Mouse (Mus musculus) retina, embryonic 14.5 days (tissue): ENCODE measurements around the gene Serpina1c.
"Not testable (repeated sequence)": the region's sequence is repeated elsewhere in the genome, so short reads cannot be mapped to it uniquely, and the experiment has no call there.

Source experiments
- DNase-seq: peaks from one replicate; pipeline ENCODE4 v3.0.0-alpha.2; 2015; ENCODE audit warnings: low spot score

Serpina1c gene

DNA sequence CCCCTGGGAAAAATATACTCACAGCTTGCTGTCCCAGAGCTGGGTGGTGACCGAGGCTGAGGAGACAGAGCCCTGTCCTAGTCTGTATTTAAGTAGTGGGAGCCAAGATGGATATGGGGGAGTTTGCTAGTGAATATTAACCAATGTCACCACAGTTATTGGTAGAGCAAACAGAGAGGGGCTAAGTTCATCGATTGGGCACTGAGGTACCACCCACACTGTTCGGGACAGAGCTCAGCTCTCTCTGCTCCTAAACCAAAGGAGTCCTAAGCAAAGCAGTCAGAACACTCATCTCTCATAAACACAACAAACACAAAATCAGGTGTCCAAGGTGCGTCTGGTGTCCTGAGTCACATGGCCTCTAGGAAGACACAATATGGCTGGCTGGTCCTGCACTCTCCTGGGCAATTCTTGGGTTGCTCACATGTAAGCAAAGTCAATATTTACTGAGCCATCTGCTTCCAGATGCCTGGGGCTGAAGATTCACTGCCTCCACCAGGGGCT, at the start of gene Serpina1c:
TSS of gene Serpina1c (minus strand) at position 51 of the 504 bp plus-strand sequence.
- not testable (repeated sequence) for DNase-seq

DNA sequence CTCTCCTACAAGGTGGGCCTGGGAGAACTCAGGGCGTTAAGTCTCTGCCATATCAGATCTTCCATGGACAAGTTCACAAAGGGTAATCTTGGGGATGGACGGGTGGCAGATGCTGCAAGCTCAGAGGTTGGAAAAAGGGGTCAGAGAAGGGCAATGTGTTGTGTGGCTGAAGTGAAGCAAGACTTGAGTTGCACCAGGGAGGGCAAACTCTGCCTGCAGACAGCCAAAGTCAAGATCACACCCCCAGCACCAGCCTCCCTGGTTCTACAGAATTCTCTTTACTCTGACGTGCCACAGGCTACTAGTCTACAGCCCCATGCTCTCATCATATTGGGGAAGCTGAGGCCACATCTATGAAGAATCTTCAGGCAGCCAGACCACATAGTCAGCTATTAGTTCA, 48.3 kb upstream of the Serpina1c start:
- DNase-seq = not testable (repeated sequence)

DNA sequence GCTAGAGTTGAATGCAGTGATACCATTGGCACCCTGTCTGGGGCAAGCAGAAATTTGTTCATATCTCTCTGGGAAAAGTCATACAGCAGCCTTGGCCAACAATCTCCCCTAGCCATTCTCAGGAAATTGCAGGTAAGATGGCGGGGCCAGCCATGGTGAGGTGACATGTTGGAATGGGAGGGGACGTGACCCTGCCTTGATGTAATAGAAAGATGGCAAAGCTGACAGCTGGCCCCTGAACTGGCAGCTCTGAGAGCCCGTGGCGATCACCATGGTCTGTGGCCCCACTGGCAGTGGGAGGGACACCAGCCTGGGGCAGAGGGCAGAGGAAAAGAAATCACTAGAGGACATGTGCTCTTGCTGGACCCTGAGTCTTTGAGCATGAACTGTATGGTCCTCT, 41.6 kb upstream of the Serpina1c start:
- no peak for DNase-seq

DNA sequence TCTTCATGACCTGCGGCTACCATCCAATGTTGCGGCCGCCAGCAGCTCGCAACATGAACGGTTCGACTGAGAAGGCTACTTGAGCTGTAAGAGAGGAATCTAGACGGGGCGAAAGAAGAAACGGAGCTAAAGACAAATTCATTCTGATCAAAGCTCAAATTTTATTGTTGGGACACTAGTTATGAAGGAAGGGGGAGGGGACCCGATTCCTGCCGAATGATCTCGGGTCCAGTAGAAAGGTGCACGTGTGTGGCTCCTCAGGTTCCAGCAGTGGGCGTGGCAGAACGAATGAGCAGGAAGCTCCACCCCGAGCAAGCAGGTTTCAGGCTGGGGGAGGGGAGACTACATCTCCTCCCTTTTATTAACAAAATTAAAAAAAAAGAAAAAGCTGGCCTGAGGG, 4.5 kb upstream of the Serpina1c start:
- not testable (repeated sequence) for DNase-seq

DNA sequence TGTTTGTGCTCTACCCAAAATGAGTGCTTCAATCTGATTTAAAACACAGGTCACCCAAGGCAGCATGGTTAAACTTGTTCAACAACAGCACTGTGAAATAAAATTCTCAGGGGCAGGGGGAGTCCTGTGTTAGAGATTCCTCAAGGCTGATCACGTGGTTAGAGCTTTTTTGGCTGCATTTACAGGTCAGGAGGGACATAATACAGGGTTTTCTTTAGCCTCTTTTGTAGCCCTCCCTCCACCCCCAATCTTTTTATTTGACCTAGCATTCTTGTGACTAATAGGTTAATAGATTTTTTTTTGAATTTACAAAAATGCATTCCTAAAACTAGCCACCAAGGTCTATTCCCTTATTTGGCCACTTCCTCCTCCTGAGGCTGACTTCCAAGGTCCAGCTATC, 3.1 kb upstream of the Serpina1c start:
- not testable (repeated sequence) for DNase-seq

DNA sequence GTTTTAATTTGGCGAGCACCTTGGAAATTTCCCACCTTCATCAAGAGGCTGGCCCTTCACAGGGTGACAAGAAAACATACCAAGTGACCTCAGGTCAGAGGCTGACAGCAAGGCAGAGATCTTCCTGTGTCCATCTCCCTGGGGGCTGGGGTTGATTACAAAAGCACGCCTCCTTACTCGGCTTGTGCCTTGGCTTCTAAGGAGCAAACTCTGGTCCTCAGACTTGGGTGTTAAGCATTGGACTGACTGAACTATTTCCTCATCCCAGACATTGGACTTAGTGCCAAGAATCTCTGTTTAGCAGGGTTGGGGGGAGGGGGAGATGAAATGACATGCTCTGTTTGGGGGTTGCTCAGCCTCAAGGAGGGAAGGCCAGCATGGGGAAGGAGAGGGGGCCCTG, 2.8 kb downstream of the Serpina1c start:
- not testable (repeated sequence) for DNase-seq

DNA sequence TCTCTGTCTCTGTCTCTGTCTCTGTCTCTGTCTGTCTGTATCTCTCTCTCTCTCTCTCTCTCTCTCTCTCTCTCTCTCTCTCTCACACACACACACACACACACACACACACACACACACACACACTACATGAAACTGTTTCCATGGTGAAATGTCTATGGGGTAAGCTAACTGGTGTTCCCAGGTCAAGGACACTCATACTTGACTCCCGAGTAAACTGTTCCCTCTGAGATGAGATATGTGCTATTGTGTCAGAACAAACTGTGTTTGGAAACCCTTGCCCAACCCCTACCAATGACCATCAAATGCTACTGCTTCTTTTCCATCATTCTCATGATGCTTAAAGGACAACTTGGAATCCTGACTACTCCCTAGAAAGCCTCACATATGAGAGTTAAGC, 37.8 kb downstream of the Serpina1c start:
- DNase-seq = not testable (repeated sequence)

DNA sequence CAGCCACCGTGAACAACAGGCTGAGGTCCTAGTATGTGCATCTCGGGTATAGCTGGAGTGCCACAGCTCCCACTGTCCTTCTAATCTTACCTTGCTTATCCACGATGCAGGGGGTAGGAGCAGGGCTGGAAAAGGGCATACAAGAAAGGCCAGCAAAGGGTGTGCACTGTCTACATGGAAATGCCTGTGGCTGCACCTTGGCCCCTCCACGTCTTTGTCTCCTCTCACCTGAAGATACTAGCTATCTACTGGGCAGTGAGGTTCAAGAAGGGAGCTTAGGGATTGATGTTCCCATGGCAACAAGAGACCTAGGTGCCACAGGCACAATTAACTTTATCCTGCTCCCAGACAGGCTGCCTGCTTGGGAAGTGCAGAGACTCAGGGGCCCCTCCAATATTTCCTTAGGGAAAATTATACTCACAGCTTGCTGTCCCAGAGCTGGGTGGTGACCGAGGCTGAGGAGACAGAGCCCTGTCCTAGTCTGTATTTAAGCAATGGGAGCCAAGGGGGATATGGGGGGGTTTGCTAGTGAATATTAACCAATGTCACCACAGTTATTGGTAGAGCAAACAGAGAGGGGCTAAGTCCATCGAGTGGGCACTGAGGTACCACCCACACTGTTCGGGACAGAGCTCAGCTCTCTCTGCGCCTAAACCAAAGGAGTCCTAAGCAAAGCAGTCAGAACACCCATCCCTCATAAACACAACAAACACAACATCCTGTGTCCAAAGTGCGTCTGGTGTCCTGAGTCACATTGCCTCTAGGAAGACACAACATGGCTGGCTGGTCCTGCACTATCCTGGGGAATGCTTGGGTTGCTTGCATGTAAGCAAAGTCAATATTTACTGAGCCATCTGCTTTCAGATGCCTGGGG, 41.3 kb downstream of the Serpina1c start, which contains the start of gene Serpina1a:
TSS of gene Serpina1a (minus strand) at position 462 of the 874 bp plus-strand sequence.
- DNase-seq = not testable (repeated sequence)

DNA sequence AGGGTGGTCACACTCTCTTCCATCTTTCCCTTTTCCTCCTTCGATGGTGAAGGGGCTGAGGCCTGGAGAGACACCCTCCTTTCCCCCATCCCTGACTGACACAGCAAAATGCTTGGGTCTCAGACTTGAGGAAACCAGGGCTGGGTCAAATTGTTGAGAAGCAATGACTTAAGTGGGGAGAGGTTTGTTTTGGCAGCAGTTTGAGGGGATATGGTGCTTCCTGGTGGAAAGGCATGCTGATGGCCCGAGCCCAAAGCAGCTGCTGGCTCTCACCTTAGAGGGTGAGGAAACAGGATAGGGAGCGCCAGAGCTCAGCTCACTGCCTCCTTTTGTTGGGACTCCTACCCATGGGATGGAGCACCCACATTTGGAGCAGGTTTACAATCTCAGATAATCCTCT, 43.7 kb downstream of the Serpina1c start:
- no peak for DNase-seq

DNA sequence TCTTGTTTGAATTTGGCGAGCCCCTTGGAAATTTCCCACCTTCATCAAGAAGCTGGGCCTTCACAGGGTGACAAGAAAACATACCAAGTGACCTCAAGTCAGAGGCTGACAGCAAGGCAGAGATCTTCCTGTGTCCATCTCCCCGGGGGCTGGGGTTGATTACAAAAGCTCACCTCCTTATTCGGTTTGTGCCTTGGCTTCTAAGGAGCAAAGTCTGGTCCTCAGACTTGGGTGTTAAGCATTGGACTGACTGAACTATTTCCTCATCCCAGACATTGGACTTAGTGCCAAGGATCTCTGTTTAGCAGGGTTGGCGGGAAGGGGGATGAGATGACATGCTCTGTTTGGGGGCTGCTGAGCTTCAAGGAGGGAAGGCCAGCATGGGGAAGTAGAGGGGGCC, 44.1 kb downstream of the Serpina1c start:
- DNase-seq = not testable (repeated sequence)

DNA sequence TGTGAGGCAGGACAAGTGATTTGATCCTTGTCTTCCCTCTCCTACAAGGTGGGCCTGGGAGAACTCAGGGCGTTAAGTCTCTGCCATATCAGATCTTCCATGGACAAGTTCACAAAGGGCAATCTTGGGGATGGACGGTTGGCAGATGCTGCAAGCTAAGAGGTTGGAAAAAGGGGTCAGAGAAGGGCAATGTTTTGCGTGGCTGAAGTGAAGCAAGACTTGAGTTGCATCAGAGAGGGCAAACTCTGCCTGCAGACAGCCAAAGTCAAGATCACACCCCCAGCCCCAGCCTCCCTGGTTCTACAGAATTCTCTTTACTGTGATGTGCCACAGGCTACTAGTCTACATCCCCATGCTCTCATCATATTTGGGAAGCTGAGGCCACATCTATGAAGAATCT, 45.1 kb downstream of the Serpina1c start:
- DNase-seq = not testable (repeated sequence)

DNA sequence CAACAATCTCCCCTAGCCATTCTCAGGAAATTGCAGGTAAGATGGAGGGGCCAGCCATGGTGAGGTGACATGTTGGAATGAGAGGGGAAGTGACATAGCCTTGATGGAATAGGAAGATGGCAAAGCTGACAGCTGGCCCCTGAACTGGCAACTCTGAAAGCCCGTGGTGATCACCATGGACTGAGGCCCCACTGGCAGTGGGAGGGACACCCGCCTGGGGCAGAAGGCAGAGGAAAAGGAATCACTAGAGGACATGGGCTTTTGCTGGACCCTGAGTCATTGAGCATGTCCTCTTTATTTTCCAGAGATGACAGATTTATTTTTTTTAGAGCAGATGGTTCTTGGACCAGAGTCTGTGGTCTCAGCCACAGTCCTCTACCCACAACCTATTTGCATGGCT, 51.7 kb downstream of the Serpina1c start:
- not testable (repeated sequence) for DNase-seq
